Mouse (Mus musculus) embryonic facial prominence, embryonic 12.5 days (tissue): ENCODE results near the gene Tle1. TPM values are rescaled to one million over a fixed set of nuclear protein-coding genes. Genes with fewer than 3 reads are reported as not detected.

Experiments used
- ATAC-seq: fragments of 200-750 bp; cut with Nextera tagmentation; 2 replicates; pipeline ENCODE4 v1.8.0; 2017; ENCODE audit not compliant: insufficient number of reproducible peaks, insufficient read depth, low FRiP score, low TSS enrichment
- H3K27ac ChIP-seq: fragments of 300-500 bp; sonication (generic); 2 replicates; pipeline ENCODE4 v1.5.1; 2016; ENCODE audit warnings: mild to moderate bottlenecking
- H3K27me3 ChIP-seq: fragments of 300-500 bp; sonication (generic); 2 replicates; pipeline ENCODE4 v1.6.1; 2016; ENCODE audit warnings: mild to moderate bottlenecking, moderate library complexity
- H3K36me3 ChIP-seq: fragments of 300-500 bp; sonication (generic); 2 replicates; pipeline ENCODE4 v1.6.1; 2016; ENCODE audit warnings: mild to moderate bottlenecking
- H3K4me1 ChIP-seq: fragments of 300-500 bp; sonication (generic); 2 replicates; pipeline ENCODE4 v1.6.1; 2016
- H3K4me2 ChIP-seq: fragments of 300-500 bp; sonication (generic); replicated peaks from 2 replicates; pipeline ENCODE4 v1.6.1; 2016; ENCODE audit warnings: mild to moderate bottlenecking, moderate library complexity
- H3K4me3 ChIP-seq: fragments of 300-500 bp; sonication (generic); 2 replicates; pipeline ENCODE4 v1.5.1; 2016; ENCODE audit warnings: mild to moderate bottlenecking
- H3K9ac ChIP-seq: fragments of 300-500 bp; sonication (generic); 2 replicates; pipeline ENCODE4 v1.6.1; 2016; ENCODE audit warnings: mild to moderate bottlenecking, moderate library complexity
- H3K9me3 ChIP-seq: fragments of 300-500 bp; sonication (generic); 2 replicates; pipeline ENCODE4 v1.6.1; 2016; ENCODE audit warnings: mild to moderate bottlenecking, moderate library complexity
- WGBS: fragments of 180-500 bp; shearing (Covaris S2); methylation state at CpG from one replicate; pipeline ENCODE4 v1.1.7; 2016; 5-methylcytosine and 5-hydroxymethylcytosine counted together
- polyA plus RNA-seq: library from polyadenylated mRNA; unstranded; fragments of >200 nt; fragmentation: Nextera tagmentation; extraction: Ambion mirVana; gene quantifications from 2 replicates; pipeline ENCODE4 v1.2.1, GENCODE M21; 2016

The Tle1 gene
- polyA plus RNA-seq, 1 experiment from 2014 or later = 58.1 TPM

GRCm38 (mm10) chr4:72122343-72122742 is 78.4 kb downstream of the Tle1 start:
- WGBS = 48% methylated on average over 2 of the region's 2 CpGs
- ATAC-seq = no peak
- H3K27me3 ChIP-seq = no peaks in the 10 kb centered on the region
- H3K27ac ChIP-seq = no peak overlapping the region
- no peak overlapping the region for H3K4me3 ChIP-seq
- peaks cover 66% of the 10 kb centered on the region for H3K36me3 ChIP-seq
- no peak overlapping the region for H3K9ac ChIP-seq
- H3K4me1 ChIP-seq = no peaks in the 10 kb centered on the region
- H3K9me3 ChIP-seq = no peaks in the 10 kb centered on the region
- no peak overlapping the region for H3K4me2 ChIP-seq

- ATAC-seq = no peak
- Histone ChIP-seq H3K4me3 (no peak overlapping the region), H3K4me2 (no peak overlapping the region), H3K27ac (no peak overlapping the region), H3K9ac (no peak overlapping the region), H3K36me3 (peaks cover 68% of the 10 kb centered on the region), H3K27me3 (no peaks in the 10 kb centered on the region), H3K4me1 (no peaks in the 10 kb centered on the region), H3K9me3 (no peaks in the 10 kb centered on the region)
- WGBS = 90% methylated on average over 6 of the region's 6 CpGs
These were observed 80.7 kb downstream of the Tle1 start for GRCm38 (mm10) chr4:72120050-72120449.

GRCm38 (mm10) chr4:72105702-72106101 is 95.0 kb downstream of the Tle1 start:
- Histone ChIP-seq H3K9ac (no peak overlapping the region), H3K9me3 (no peaks in the 10 kb centered on the region), H3K4me2 (no peak overlapping the region), H3K4me3 (no peak overlapping the region), H3K27me3 (no peaks in the 10 kb centered on the region), H3K36me3 (peaks cover 11% of the 10 kb centered on the region; the same call in 1 of the 2 replicates), H3K27ac (no peak overlapping the region), H3K4me1 (no peaks in the 10 kb centered on the region)
- no peak for ATAC-seq

GRCm38 (mm10) chr4:72104186-72104585 is 96.5 kb downstream of the Tle1 start:
- peaks cover 11% of the 10 kb centered on the region; the same call in 1 of the 2 replicates for H3K36me3 ChIP-seq
- no peak overlapping the region for H3K9ac ChIP-seq
- no peaks in the 10 kb centered on the region for H3K4me1 ChIP-seq
- no peak overlapping the region for H3K4me2 ChIP-seq
- no peaks in the 10 kb centered on the region for H3K27me3 ChIP-seq
- no peak overlapping the region for H3K27ac ChIP-seq
- no peaks in the 10 kb centered on the region for H3K9me3 ChIP-seq
- H3K4me3 ChIP-seq = no peak overlapping the region
- no peak for ATAC-seq

- Histone ChIP-seq H3K4me1 (no peaks in the 10 kb centered on the region), H3K4me2 (no peak overlapping the region), H3K27ac (no peak overlapping the region), H3K9me3 (no peaks in the 10 kb centered on the region), H3K36me3 (no peaks in the 10 kb centered on the region), H3K9ac (no peak overlapping the region), H3K4me3 (no peak overlapping the region), H3K27me3 (no peaks in the 10 kb centered on the region)
- no peak for ATAC-seq
- 87% methylated on average over 4 of the region's 4 CpGs for WGBS
These were observed 112.9 kb downstream of the Tle1 start for GRCm38 (mm10) chr4:72087811-72088210.

GRCm38 (mm10) chr4:72069111-72069534 is 131.6 kb downstream of the Tle1 start:
- Histone ChIP-seq H3K9me3 (no peaks in the 10 kb centered on the region), H3K4me2 (no peak overlapping the region), H3K9ac (no peak overlapping the region), H3K36me3 (no peaks in the 10 kb centered on the region), H3K27me3 (no peaks in the 10 kb centered on the region), H3K4me1 (no peaks in the 10 kb centered on the region), H3K27ac (no peak overlapping the region), H3K4me3 (no peak overlapping the region)
- 18% methylated on average over 5 of the region's 5 CpGs for WGBS
- no peak for ATAC-seq

- ATAC-seq = no peak
- Histone ChIP-seq H3K27ac (no peak overlapping the region), H3K9ac (no peak overlapping the region), H3K9me3 (no peaks in the 10 kb centered on the region), H3K27me3 (no peaks in the 10 kb centered on the region), H3K36me3 (no peaks in the 10 kb centered on the region), H3K4me2 (no peak overlapping the region), H3K4me1 (no peaks in the 10 kb centered on the region), H3K4me3 (no peak overlapping the region)
- WGBS = 79% methylated on average over 3 of the region's 3 CpGs
These were observed 132.8 kb downstream of the Tle1 start for GRCm38 (mm10) chr4:72067937-72068336.
